Mouse (Mus musculus) MEL (cell line): Measurements from ENCODE around the gene Itpr1.

ENCODE experiments used
- CHD2 ChIP-seq: IDR thresholded peaks from 2 replicates; pipeline ENCODE4 v1.6.1; 2011; ENCODE audit warnings: low read length, improper control_type of control experiment
- CTCF ChIP-seq, 3 experiments: IDR thresholded peaks in 2 of 3; conservative IDR thresholded peaks in 1 of 3; 2 replicates each; pipeline ENCODE4 v1.5.1; 2011 to 2012; ENCODE audit warnings: low read length in 3 of 3, low read depth in 2 of 3, mild to moderate bottlenecking in 2 of 3, improper control_type of control experiment in 1 of 3, inconsistent platforms in 1 of 3, mixed read lengths in 1 of 3, moderate library complexity in 1 of 3; ENCODE audit not compliant: control insufficient read depth in 1 of 3, insufficient read depth in 1 of 3, poor library complexity in 1 of 3, severe bottlenecking in 1 of 3
- GABPA ChIP-seq: IDR thresholded peaks from 2 replicates; pipeline ENCODE4 v1.6.1; 2012; ENCODE audit warnings: low read depth, mild to moderate bottlenecking, inconsistent platforms, low read length, improper control_type of control experiment, moderate library complexity
- GATA1 ChIP-seq: IDR thresholded peaks from 2 replicates; pipeline ENCODE4 v1.6.1; 2011; ENCODE audit warnings: low read depth, low read length, improper control_type of control experiment
- NRF1 ChIP-seq: IDR thresholded peaks from 2 replicates; pipeline ENCODE4 v1.6.1; 2014; ENCODE audit warnings: low read depth, mild to moderate bottlenecking, inconsistent platforms, low read length, improper control_type of control experiment, moderate library complexity; ENCODE audit not compliant: poor library complexity, insufficient read depth, severe bottlenecking
- POLR2A ChIP-seq, 2 experiments: IDR thresholded peaks; 2 replicates each; pipeline ENCODE4 v1.6.1; 2011 to 2012; ENCODE audit warnings: low read length in 2 of 2, mild to moderate bottlenecking in 2 of 2, control low read depth in 1 of 2, improper control_type of control experiment in 1 of 2, low read depth in 1 of 2, moderate library complexity in 1 of 2; ENCODE audit not compliant: control insufficient read depth in 1 of 2, insufficient read depth in 1 of 2, poor library complexity in 1 of 2
- SMC3 ChIP-seq: IDR thresholded peaks from 2 replicates; pipeline ENCODE4 v1.6.1; 2011; ENCODE audit warnings: low read depth, low read length, improper control_type of control experiment
- USF1 ChIP-seq: IDR thresholded peaks from 2 replicates; pipeline ENCODE4 v1.6.1; 2014; ENCODE audit warnings: low read depth, mild to moderate bottlenecking, inconsistent platforms, low read length, improper control_type of control experiment, moderate library complexity
- USF2 ChIP-seq, 2 experiments: IDR thresholded peaks; 2 replicates each; pipeline ENCODE4 v1.6.1; 2011 to 2012; ENCODE audit warnings: improper control_type of control experiment in 2 of 2, low read length in 2 of 2, borderline replicate concordance in 1 of 2, inconsistent platforms in 1 of 2, low read depth in 1 of 2, mild to moderate bottlenecking in 1 of 2; ENCODE audit not compliant: insufficient read depth in 1 of 2
- ZNF384 ChIP-seq: IDR thresholded peaks from 2 replicates; pipeline ENCODE4 v1.6.1; 2012; ENCODE audit warnings: low read depth, mild to moderate bottlenecking, inconsistent platforms, low read length, improper control_type of control experiment

GRCm38 (mm10) chr6:108306240-108306639, 93.3 kb downstream of the Itpr1 start:
- no peak for TF ChIP-seq SMC3
- TF ChIP-seq USF1, result no peak
- TF ChIP-seq CTCF (IDR thresholded peaks at IDR 0.05 in 2 of 3, conservative IDR thresholded peaks at IDR 0.05 in 1 of 3; ENCODE audit: control insufficient read depth in 1 of 3, insufficient read depth in 1 of 3, low read depth in 2 of 3, low read length in 3 of 3, poor library complexity in 1 of 3, severe bottlenecking in 1 of 3), result no peak
- no peak for TF ChIP-seq POLR2A (IDR thresholded peaks at IDR 0.05; ENCODE audit: control insufficient read depth in 1 of 2, insufficient read depth in 1 of 2, low read depth in 1 of 2, low read length in 2 of 2, poor library complexity in 1 of 2)
- TF ChIP-seq GATA1, result no peak
- no peak for TF ChIP-seq CHD2
- TF ChIP-seq ZNF384, result no peak
- no peak for TF ChIP-seq USF2 (IDR thresholded peaks at IDR 0.05; ENCODE audit: borderline replicate concordance in 1 of 2, insufficient read depth in 1 of 2, low read depth in 1 of 2, low read length in 2 of 2)
- no peak for TF ChIP-seq NRF1
- no peak for TF ChIP-seq GABPA
